Mouse (Mus musculus): Measurements from ENCODE around the gene Il21. TPM values are rescaled to one million over a fixed set of nuclear protein-coding genes. Genes with fewer than 3 reads are reported as not detected.
A peak's percentile ranks its signal among the peaks of the same experiment; 100 is the strongest.

The Il21 gene
- total RNA-seq, 2 experiments from 2014 or later: not detected

- DNase-seq: no peak
Measured at GRCm38 (mm10) chr3:37191953-37192352, 40.5 kb downstream of the Il21 start.

GRCm38 (mm10) chr3:37185534-37185933, 46.9 kb downstream of the Il21 start:
- no peak for DNase-seq

- peak; percentile 20 to 27 for DNase-seq
Measured at GRCm38 (mm10) chr3:37182415-37183269, 49.8 kb downstream of the Il21 start.

- no peak for DNase-seq
Measured at GRCm38 (mm10) chr3:37181041-37181440, 51.4 kb downstream of the Il21 start.

- peak in 1 of 2 experiments; percentile 14 for DNase-seq
Measured at GRCm38 (mm10) chr3:37180039-37180743, 52.2 kb downstream of the Il21 start.

- DNase-seq: no peak
Measured at GRCm38 (mm10) chr3:37179472-37179871, 53.0 kb downstream of the Il21 start.

- DNase-seq: no peak
Measured at GRCm38 (mm10) chr3:37174711-37175572, 57.5 kb downstream of the Il21 start.

GRCm38 (mm10) chr3:37173285-37173684, 59.2 kb downstream of the Il21 start:
- no peak for DNase-seq

Small RNAs within 50 kb of the gene (microRNA-seq; reads per million reads assigned to microRNA genes)
- 0 reads per million in 2 experiments for gene Gm24169

Other genes starting within 250 kb of the Il21 start
- gene Adad1, start 169.1 kb downstream of the Il21 start, total RNA-seq (2021): not detected
- gene Il2, start 106.7 kb downstream of the Il21 start, total RNA-seq (2021): not detected
- 1 to 10 TPM in 1 of 2 experiments, under 1 TPM in 1; 0.77 to 1.2 TPM for gene Bbs12, start 79.9 kb upstream of the Il21 start, total RNA-seq (2021)
- gene Cetn4, start 80.1 kb upstream of the Il21 start, total RNA-seq (2021): under 1 TPM; 0.37 to 0.95 TPM
- 10 to 100 TPM in 1 of 2 experiments, 1 to 10 TPM in 1; 5.3 to 12.0 TPM for gene Fgf2, start 115.7 kb upstream of the Il21 start, total RNA-seq (2021)
- gene Spata5, start 187.3 kb upstream of the Il21 start, total RNA-seq (2021): 10 to 100 TPM; 12.0 to 17.3 TPM
- gene Nudt6, start 187.6 kb upstream of the Il21 start, total RNA-seq (2021): 10 to 100 TPM; 34.0 to 37.3 TPM

Measured in heart, adult 18-20 months (tissue).